In genomic region chr17:64643644-64644043, GRCm38 (mm10) we compare ENCODE assay signal across 15 mouse cellular contexts. TPM values are rescaled to one million over a fixed set of nuclear protein-coding genes. Genes with fewer than 3 reads are reported as not detected.
DNase-seq lines count a peak whose midpoint lies in the region; ATAC-seq and TF ChIP-seq lines count a peak whose summit lies in the region.
"Had no signal": no experiment of that assay in that cellular context is flagged by ENCODE, and none has a peak within 500 bp of the region (broad histone marks: within the 10 kb centered on the region; RNA-seq: fewer than 3 reads in every experiment).

No protein-coding gene starts in this region.

- H3K4me3 ChIP-seq in heart, embryonic 12.5 days = no peak overlapping the region
- H3K4me3 ChIP-seq in kidney, embryonic 16.5 days (ENCODE audit: low read length) = no peak overlapping the region
- H3K4me3 ChIP-seq in midbrain, embryonic 13.5 days (replicated peaks) = no peak overlapping the region
- H3K4me3 ChIP-seq in midbrain, embryonic 10.5 days = no peak overlapping the region
- H3K4me3 ChIP-seq in limb, embryonic 14.5 days (replicated peaks; ENCODE audit: low read length) = no peak overlapping the region
- H3K4me3 ChIP-seq: heart, embryonic 15.5 days; limb, embryonic 15.5 days; neural tube, embryonic 12.5 days had no signal

- H3K27me3 ChIP-seq in heart, embryonic 12.5 days (replicated peaks) = peaks cover 65% of the 10 kb centered on the region
- H3K27me3 ChIP-seq in kidney, embryonic 16.5 days (ENCODE audit: insufficient read depth, low read length) = no peaks in the 10 kb centered on the region
- no peaks in the 10 kb centered on the region for H3K27me3 ChIP-seq in midbrain, embryonic 13.5 days
- H3K27me3 ChIP-seq in midbrain, embryonic 10.5 days (ENCODE audit: low read depth, poor library complexity, severe bottlenecking) = no peaks in the 10 kb centered on the region
- H3K27me3 ChIP-seq in limb, embryonic 14.5 days (ENCODE audit: control insufficient read depth, insufficient read depth, low read length) = no peaks in the 10 kb centered on the region
- H3K27me3 ChIP-seq: limb, embryonic 15.5 days; neural tube, embryonic 12.5 days had no signal

- 26% methylated on average over 7 of the region's 7 CpGs for WGBS in heart, embryonic 12.5 days
- 34% methylated on average over 7 of the region's 7 CpGs for WGBS in kidney, embryonic 16.5 days
- 24% methylated on average over 7 of the region's 7 CpGs for WGBS in midbrain, embryonic 13.5 days
- 37% methylated on average over 7 of the region's 7 CpGs for WGBS in midbrain, embryonic 10.5 days
- WGBS in limb, embryonic 14.5 days = 28% methylated on average over 7 of the region's 7 CpGs

- H3K36me3 ChIP-seq in heart, embryonic 12.5 days = peaks cover 7% of the 10 kb centered on the region; the same call in 1 of the 2 replicates
- H3K36me3 ChIP-seq in kidney, embryonic 16.5 days (ENCODE audit: insufficient read depth, low read length) = peaks cover 10% of the 10 kb centered on the region
- 0 out of 2 replicates have a peak, but pooled peaks cover 6% of the 10 kb centered on the region for H3K36me3 ChIP-seq in midbrain, embryonic 13.5 days
- H3K36me3 ChIP-seq in midbrain, embryonic 10.5 days = peaks cover 13% of the 10 kb centered on the region
- peaks cover 9% of the 10 kb centered on the region; the same call in 1 of the 2 replicates for H3K36me3 ChIP-seq in limb, embryonic 14.5 days (ENCODE audit: control insufficient read depth, insufficient read depth, low read length)
- H3K36me3 ChIP-seq: neural tube, embryonic 12.5 days had no signal

- H3K9me3 ChIP-seq in heart, embryonic 12.5 days (replicated peaks) = no peaks in the 10 kb centered on the region
- no peaks in the 10 kb centered on the region for H3K9me3 ChIP-seq in kidney, embryonic 16.5 days (ENCODE audit: low read length)
- no peaks in the 10 kb centered on the region for H3K9me3 ChIP-seq in midbrain, embryonic 13.5 days
- H3K9me3 ChIP-seq in midbrain, embryonic 10.5 days (replicated peaks) = no peaks in the 10 kb centered on the region
- no peaks in the 10 kb centered on the region for H3K9me3 ChIP-seq in limb, embryonic 14.5 days (ENCODE audit: control insufficient read depth, low read length)
- H3K9me3 ChIP-seq: heart, embryonic 15.5 days; limb, embryonic 15.5 days; neural tube, embryonic 12.5 days had no signal

- peak overlapping the region; percentile 5; the same call in 1 of the 2 replicates for H3K4me2 ChIP-seq in heart, embryonic 12.5 days
- H3K4me2 ChIP-seq in kidney, embryonic 16.5 days (replicated peaks; ENCODE audit: low read depth, low read length) = no peak overlapping the region
- no peak overlapping the region for H3K4me2 ChIP-seq in midbrain, embryonic 13.5 days (replicated peaks)
- H3K4me2 ChIP-seq in limb, embryonic 14.5 days (replicated peaks; ENCODE audit: low read depth, low read length, severe bottlenecking) = no peak overlapping the region
- H3K4me2 ChIP-seq: heart, embryonic 15.5 days; limb, embryonic 15.5 days; neural tube, embryonic 12.5 days had no signal

- no peak for DNase-seq in heart, postnatal 14 days
- DNase-seq in kidney, adult 8-10 months = no peak
- DNase-seq in midbrain, embryonic 10.5 days (ENCODE audit: low spot score) = no peak
- no peak for DNase-seq in limb, embryonic 14.5 days (ENCODE audit: low spot score)
- DNase-seq: adrenal gland, postnatal 25 days; cerebellum, postnatal 25 days had no signal

- no peak overlapping the region for H3K9ac ChIP-seq in heart, embryonic 12.5 days
- H3K9ac ChIP-seq in kidney, embryonic 16.5 days (replicated peaks; ENCODE audit: low read length) = no peak overlapping the region
- H3K9ac ChIP-seq in midbrain, embryonic 13.5 days (replicated peaks) = no peak overlapping the region
- no peak overlapping the region for H3K9ac ChIP-seq in limb, embryonic 14.5 days (ENCODE audit: low read depth, low read length, severe bottlenecking)
- H3K9ac ChIP-seq: heart, embryonic 15.5 days; limb, embryonic 15.5 days; neural tube, embryonic 12.5 days had no signal

- no peak for ATAC-seq in heart, embryonic 12.5 days (ENCODE audit: insufficient number of reproducible peaks, low FRiP score)
- ATAC-seq in kidney, embryonic 16.5 days (ENCODE audit: low FRiP score, low TSS enrichment) = peak; percentile 60; the same call in 1 of the 2 replicates
- peak; percentile 43; the same call in 1 of the 2 replicates for ATAC-seq in midbrain, embryonic 13.5 days
- ATAC-seq in limb, embryonic 14.5 days (ENCODE audit: low FRiP score, low read depth) = no peak; the same call in 1 of the 2 replicates
- ATAC-seq in CD4-positive, CD25-positive, alpha-beta regulatory T cell, adult 4 months = no peak
- ATAC-seq: midbrain, embryonic 16.5 days had no signal

- no peak for TF ChIP-seq POLR2A in limb, embryonic 14.5 days (IDR thresholded peaks at IDR 0.05; ENCODE audit: borderline replicate concordance, extremely low read depth, insufficient read depth, insufficient read length)

- intact Hi-C loops in heart, postnatal 14 days (cut with DNase I) = no loop called here

- peaks cover 17% of the 10 kb centered on the region for H3K4me1 ChIP-seq in heart, embryonic 12.5 days (replicated peaks)
- peaks cover 12% of the 10 kb centered on the region for H3K4me1 ChIP-seq in kidney, embryonic 16.5 days (ENCODE audit: insufficient read depth, low read length)
- H3K4me1 ChIP-seq in midbrain, embryonic 13.5 days (replicated peaks) = peaks cover 11% of the 10 kb centered on the region
- peaks cover 20% of the 10 kb centered on the region for H3K4me1 ChIP-seq in midbrain, embryonic 10.5 days
- peaks cover 26% of the 10 kb centered on the region for H3K4me1 ChIP-seq in limb, embryonic 14.5 days (ENCODE audit: control insufficient read depth, insufficient read depth, low read length)

- no peak overlapping the region for H3K27ac ChIP-seq in heart, embryonic 12.5 days (ENCODE audit: poor library complexity, severe bottlenecking)
- H3K27ac ChIP-seq in kidney, embryonic 16.5 days (ENCODE audit: low read length) = no peak overlapping the region
- no peak overlapping the region for H3K27ac ChIP-seq in midbrain, embryonic 13.5 days
- no peak overlapping the region for H3K27ac ChIP-seq in midbrain, embryonic 10.5 days (replicated peaks)
- 0 out of 2 replicates have a peak overlapping the region, but pooled peaks have one; percentile 43 for H3K27ac ChIP-seq in limb, embryonic 14.5 days (replicated peaks; ENCODE audit: low read depth, low read length)
- H3K27ac ChIP-seq: heart, embryonic 15.5 days; kidney, postnatal 0 days; limb, embryonic 15.5 days; neural tube, embryonic 12.5 days had no signal

RNA-seq across cellular contexts. Expression of gene Man2a1, which starts 43.1 kb away (rescaled TPM):
- polyA plus RNA-seq in heart, embryonic 12.5 days (2016; fragmentation: Nextera tagmentation; extraction: Ambion mirVana) = 5.3 and 7.2 TPM in 2 replicates
- 10 to 100 TPM; 25.9 to 28.2 TPM for total RNA-seq in heart, postnatal 14 days (2021)
- 7.3 and 9.1 TPM in 2 replicates for polyA plus RNA-seq in kidney, embryonic 16.5 days (2015; fragmentation: Nextera tagmentation; extraction: Ambion mirVana)
- polyA plus RNA-seq in midbrain, embryonic 13.5 days (2015; fragmentation: Nextera tagmentation; extraction: Ambion mirVana) = 5.7 and 6.2 TPM in 2 replicates
- polyA plus RNA-seq in midbrain, embryonic 10.5 days (2016; fragmentation: Nextera tagmentation; extraction: Ambion mirVana) = 3.9 and 4.3 TPM in 2 replicates
- 27.4 and 31.9 TPM in 2 replicates for polyA plus RNA-seq in limb, embryonic 14.5 days (2012; rRNA removed)
- 12.5 and 16.1 TPM in 2 replicates for polyA plus RNA-seq in limb, embryonic 14.5 days (2014; fragmentation: Nextera tagmentation; extraction: Ambion mirVana)
- polyA plus RNA-seq in CD4-positive, CD25-positive, alpha-beta regulatory T cell, adult 4 months (2017; shearing (Covaris generic)) = 10 to 100 TPM; 10.1 to 10.6 TPM

Comparison
In these comparisons a context has a peak if more than half of its experiments do, and no peak if none do; other contexts are left out.
1. ATAC-seq: peak in kidney, embryonic 16.5 days (single experiment) and midbrain, embryonic 13.5 days (single experiment); none in heart, embryonic 12.5 days (single experiment), limb, embryonic 14.5 days (single experiment) and CD4-positive, CD25-positive, alpha-beta regulatory T cell, adult 4 months (single experiment).